Mouse (Mus musculus) ES-E14 (cell line): ENCODE data around the gene Abhd5.

Source experiments
- CHD2 ChIP-seq: IDR thresholded peaks from 2 replicates; pipeline ENCODE4 v1.6.1; 2014; ENCODE audit warnings: mild to moderate bottlenecking, low read depth, low read length, inconsistent platforms
- HCFC1 ChIP-seq: IDR thresholded peaks from 2 replicates; pipeline ENCODE4 v1.6.1; 2012; ENCODE audit warnings: low read length, inconsistent platforms, borderline replicate concordance; ENCODE audit not compliant: insufficient read depth
- MAFK ChIP-seq: IDR thresholded peaks from 2 replicates; pipeline ENCODE4 v1.6.1; 2014; ENCODE audit warnings: mild to moderate bottlenecking, low read depth, low read length, inconsistent platforms; ENCODE audit not compliant: insufficient read depth
- ZNF384 ChIP-seq: IDR thresholded peaks from 2 replicates; pipeline ENCODE4 v1.6.1; 2012; ENCODE audit warnings: low read depth, low read length, inconsistent platforms

DNA sequence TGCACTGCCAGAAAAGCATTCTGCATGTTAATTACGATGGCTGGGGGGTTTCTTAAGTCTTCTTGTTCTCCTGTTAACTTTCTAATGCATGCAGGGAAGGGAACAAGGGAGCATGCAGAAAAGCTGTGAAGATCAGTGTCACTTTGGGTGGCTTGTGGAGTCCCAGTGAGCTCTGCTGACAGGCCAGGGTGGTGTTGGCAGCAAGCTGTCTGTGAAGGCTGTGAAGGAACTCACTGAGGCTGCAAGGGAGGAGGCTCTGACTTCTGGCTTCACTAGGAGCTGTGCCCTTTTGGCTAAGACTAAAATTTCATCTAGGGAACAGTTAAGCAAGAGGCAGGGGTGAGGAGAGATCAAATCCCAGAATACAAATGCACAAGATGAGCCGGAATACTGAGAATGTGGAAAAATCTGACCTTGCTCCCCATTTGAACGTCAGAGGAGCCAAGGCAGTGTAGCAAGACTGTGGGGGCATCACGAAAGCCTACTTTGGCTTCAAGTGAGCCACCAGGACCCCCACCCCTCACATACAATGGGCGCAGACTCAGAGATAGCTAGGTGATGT is 68.9 kb downstream of the Abhd5 start:
- TF ChIP-seq MAFK, result no peak
- no peak for TF ChIP-seq CHD2
- no peak for TF ChIP-seq ZNF384
- no peak for TF ChIP-seq HCFC1
